Mouse (Mus musculus): ENCODE data around the gene Pou3f1.
"Not testable (repeated sequence)": the region's sequence is repeated elsewhere in the genome, so short reads cannot be mapped to it uniquely, and the experiment has no call there.

DNA sequence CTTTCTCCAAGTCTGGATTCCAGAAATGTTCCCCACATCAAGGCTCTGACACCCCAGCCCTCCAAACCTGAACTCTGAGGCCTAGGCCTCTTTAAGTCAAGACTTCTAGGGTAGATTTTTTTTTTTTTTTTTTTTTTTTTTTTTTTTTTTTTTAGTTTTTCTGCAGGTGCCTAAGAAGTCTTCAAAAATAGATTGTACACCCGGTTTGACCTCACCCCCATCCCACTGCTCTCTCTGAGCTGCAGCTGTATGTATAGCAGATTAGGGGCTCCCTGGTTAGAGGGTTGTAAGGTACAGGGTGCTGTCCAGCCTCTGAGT is 51.6 kb downstream of the Pou3f1 start:
- not testable (repeated sequence) for TF ChIP-seq POLR2A (IDR thresholded peaks at IDR 0.05; ENCODE audit: low read depth, low read length); CTCF (IDR thresholded peaks at IDR 0.05; ENCODE audit: borderline replicate concordance, insufficient read depth, low read length)
